Mouse (Mus musculus) cortical plate, adult 2 months (tissue): ENCODE results near the gene Kdm4a. TPM values are rescaled to one million over a fixed set of nuclear protein-coding genes. Genes with fewer than 3 reads are reported as not detected.

ENCODE experiments used
- H3K27ac ChIP-seq: fragments of 200-500 bp; 2 replicates; pipeline ENCODE4 v1.5.1; 2012; ENCODE audit warnings: low read length, control low read depth, inconsistent platforms; ENCODE audit not compliant: insufficient read depth
- H3K4me1 ChIP-seq: fragments of 200-500 bp; 2 replicates; pipeline ENCODE4 v1.6.1; 2011; ENCODE audit warnings: low read length; ENCODE audit not compliant: control insufficient read depth, insufficient read depth
- H3K4me3 ChIP-seq: fragments of 200-500 bp; 2 replicates; pipeline ENCODE4 v1.5.1; 2011; ENCODE audit warnings: mild to moderate bottlenecking, low read length, control low read depth; ENCODE audit not compliant: insufficient read depth
- CTCF ChIP-seq: fragments of 200-500 bp; IDR thresholded peaks from 2 replicates; pipeline ENCODE4 v1.5.1; 2011; ENCODE audit warnings: mild to moderate bottlenecking, control low read depth, low read length; ENCODE audit not compliant: insufficient read depth; ENCODE audit errors: extremely low read depth
- POLR2A ChIP-seq: fragments of 200-500 bp; IDR thresholded peaks from 2 replicates; pipeline ENCODE4 v1.6.1; 2011; ENCODE audit warnings: mild to moderate bottlenecking, low read length, control low read depth; ENCODE audit not compliant: insufficient read depth; ENCODE audit errors: extremely low read depth
- polyA plus RNA-seq: library from polyadenylated mRNA; depleted of rRNA; stranded (reverse); fragments of >200 nt; gene quantifications from 2 replicates; pipeline ENCODE4 v1.2.3, GENCODE M21; 2012

The Kdm4a gene
- polyA plus RNA-seq, 1 experiment, result 35.3 TPM

DNA sequence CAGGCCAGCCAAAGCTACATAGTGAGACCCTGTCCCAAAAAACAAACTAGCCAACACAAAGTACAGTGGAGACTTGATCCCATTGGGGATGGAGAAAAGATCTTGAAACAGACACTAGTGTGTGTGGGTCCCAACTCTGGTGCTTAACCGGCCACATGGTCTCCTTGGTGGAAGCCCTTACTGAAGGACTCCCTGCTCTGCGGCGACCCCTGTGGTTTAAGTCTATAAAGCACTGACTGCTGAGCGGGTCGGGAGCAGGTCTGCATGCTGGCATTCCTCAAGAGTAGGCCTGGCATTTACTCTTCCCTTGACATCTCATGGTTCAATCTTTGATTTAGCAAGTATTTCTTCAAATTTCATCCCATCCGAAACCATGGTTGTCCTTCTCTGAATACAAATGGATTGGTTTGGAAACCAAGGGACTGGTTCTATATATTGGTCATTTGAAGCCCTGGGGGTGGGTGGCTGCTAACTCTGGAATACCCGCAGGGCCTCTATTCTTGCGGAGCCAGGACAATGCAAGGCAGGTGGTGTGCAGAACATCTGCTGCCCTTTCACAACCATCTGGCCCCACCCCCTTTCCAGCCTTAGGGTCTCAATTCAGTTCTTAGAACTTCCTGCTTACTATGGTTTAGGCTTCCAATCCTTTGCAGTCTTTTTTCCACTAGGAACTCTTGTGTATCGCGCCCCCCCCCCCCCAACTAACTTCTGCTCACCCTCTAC lies 27.2 kb upstream of the Kdm4a start:
- no peak for TF ChIP-seq CTCF
- no peak for TF ChIP-seq POLR2A
- Histone ChIP-seq H3K4me3 (no peak overlapping the region), H3K4me1 (peaks cover 2% of the 10 kb centered on the region; the same call in 1 of the 2 replicates), H3K27ac (no peak overlapping the region)

DNA sequence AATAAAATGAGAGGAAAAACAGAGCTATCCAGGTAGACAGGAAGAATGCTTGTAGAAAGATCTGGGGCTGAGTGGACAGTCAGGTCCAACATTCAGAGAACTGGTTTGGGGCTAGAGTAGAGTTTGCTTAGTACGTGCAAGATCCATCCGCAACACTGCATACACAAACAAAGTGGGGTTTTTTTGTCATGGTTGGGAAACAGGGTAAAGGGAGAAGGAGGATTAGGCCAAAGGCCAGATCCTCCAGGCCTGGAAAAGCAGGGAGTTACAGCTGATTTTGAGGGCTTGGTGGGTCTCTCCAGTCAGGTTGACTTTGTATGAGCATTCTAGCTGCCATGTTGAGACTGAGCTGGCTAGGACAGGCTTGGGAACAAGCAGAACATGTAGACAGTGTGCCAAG lies 26.1 kb upstream of the Kdm4a start:
- no peak overlapping the region for H3K4me3 ChIP-seq
- H3K4me1 ChIP-seq, result peaks cover 2% of the 10 kb centered on the region; the same call in 1 of the 2 replicates
- TF ChIP-seq POLR2A (no peak), CTCF (no peak)
- H3K27ac ChIP-seq, result no peak overlapping the region

- Histone ChIP-seq H3K4me3 (no peak overlapping the region), H3K27ac (no peak overlapping the region), H3K4me1 (no peaks in the 10 kb centered on the region)
- TF ChIP-seq POLR2A (no peak), CTCF (no peak)
Measured at GRCm38 (mm10) chr4:118199093-118199492, 19.2 kb upstream of the Kdm4a start.

DNA sequence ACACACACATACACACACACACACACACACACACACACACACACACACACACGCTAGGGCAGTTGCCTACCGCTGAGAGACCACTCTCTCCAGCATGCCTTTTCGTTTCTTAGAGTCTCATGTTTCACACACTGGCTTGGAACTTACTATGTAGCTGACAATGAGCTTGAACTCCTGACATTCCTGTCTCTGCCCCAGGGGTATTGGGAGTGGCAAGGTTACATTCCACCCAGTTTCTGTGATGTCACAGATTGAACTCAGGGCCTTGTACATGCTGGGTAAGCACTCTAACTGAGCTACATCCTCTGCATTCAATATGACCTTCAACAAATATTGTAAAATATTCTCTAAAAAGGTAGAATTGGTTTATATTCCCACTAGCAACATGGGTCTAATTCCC lies 18.8 kb upstream of the Kdm4a start:
- no peak overlapping the region for H3K4me3 ChIP-seq
- H3K4me1 ChIP-seq, result no peaks in the 10 kb centered on the region
- no peak for TF ChIP-seq POLR2A
- no peak for TF ChIP-seq CTCF
- no peak overlapping the region for H3K27ac ChIP-seq

- Histone ChIP-seq H3K27ac (no peak overlapping the region), H3K4me3 (no peak overlapping the region), H3K4me1 (no peaks in the 10 kb centered on the region)
- TF ChIP-seq CTCF (no peak), POLR2A (no peak)
Measured at GRCm38 (mm10) chr4:118196185-118196584, 16.3 kb upstream of the Kdm4a start.

DNA sequence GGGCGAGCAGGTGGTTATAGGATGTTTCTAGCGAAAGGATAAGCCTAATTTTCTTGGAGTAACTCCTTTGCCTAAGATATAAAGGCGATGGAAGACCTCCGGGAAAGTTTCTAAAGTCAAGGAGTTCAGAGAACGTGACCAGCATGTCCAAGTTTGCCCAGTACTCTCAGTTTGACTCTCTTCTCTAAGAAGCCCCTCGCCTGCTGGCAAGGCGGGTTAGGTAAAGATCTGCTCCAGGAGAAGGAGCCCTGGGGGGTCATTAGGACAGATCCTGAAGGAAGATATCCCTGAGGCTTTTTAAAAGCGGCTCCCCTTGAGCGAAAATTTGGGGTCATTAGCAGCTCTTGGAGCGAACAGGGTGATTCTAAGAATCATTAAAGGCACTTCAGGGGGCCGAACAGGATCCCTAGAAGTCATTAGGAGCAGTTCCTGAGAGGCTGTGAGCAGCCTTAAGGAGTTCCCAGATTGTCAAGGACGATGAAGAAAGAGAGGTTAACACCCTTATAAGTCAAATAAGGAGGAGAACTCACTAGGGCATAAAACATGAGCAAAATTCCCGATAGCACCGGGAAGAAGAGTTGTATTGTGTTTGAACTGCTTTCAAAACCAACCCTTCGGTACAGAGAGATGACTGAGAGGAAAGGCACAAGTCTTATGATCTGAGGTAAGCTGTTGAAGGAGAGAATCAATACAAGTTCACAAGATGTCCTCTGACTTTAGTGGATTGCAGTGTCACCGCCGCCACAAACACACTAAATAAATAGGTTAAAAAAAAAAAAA lies 648 bp upstream of the Kdm4a start:
- Histone ChIP-seq H3K27ac (peak overlapping the region; percentile 3; the same call in 1 of the 2 replicates), H3K4me3 (peak overlapping the region; percentile 48), H3K4me1 (peaks cover 2% of the 10 kb centered on the region; the same call in 1 of the 2 replicates)
- TF ChIP-seq POLR2A, result no peak
- no peak for TF ChIP-seq CTCF

DNA sequence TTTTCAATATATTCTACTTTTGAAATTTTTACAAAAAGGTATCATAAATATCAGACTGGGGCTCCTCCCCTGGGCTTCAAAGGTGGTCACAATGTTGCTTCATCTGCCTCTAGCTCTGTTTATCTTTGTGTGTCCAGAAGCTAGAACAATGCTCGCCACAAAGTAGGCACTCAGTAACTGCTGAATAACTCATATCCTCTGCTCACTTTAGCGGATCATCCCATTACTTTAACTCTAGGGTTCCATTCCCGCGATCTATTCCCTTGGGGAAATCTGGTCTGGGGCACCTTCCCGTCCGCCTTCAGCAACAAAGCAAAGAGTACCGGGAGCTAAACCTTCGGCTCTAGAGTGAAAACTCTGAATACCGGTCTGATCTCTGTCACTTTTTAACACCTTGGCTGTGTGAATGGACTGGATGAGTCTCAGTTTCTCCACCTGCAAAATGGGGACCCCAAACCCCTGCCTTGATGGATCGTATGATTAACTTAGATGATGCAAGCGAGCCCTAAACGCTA lies 834 bp downstream of the Kdm4a start:
- Histone ChIP-seq H3K4me3 (peak overlapping the region; percentile 48), H3K4me1 (peaks cover 2% of the 10 kb centered on the region; the same call in 1 of the 2 replicates)
- TF ChIP-seq CTCF, result no peak
- TF ChIP-seq POLR2A, result no peak

DNA sequence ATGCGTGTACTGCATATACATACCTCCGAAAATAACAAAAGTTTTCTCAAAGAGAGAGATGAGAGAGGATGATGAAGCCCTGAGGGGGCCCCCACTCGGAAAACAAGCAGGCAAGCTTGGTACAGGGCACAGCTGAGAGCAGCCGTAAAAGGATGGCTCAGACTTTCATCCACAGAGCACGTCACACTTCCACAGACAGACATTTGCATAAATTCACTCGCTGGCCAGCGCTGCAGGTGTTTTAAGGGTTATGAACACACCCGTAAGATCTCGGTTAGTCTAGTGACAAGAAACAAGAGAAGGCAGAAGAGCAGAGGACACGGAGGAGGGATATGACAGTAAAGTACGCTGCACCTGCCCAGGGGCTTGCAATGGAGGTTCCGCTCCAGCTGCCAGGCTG lies 7.4 kb downstream of the Kdm4a start:
- no peak overlapping the region for H3K27ac ChIP-seq
- no peak overlapping the region for H3K4me3 ChIP-seq
- no peaks in the 10 kb centered on the region for H3K4me1 ChIP-seq
- no peak for TF ChIP-seq CTCF
- TF ChIP-seq POLR2A, result no peak

More for the DNA sequence above, 834 bp downstream of the Kdm4a start:
- H3K27ac ChIP-seq, result no peak overlapping the region

DNA sequence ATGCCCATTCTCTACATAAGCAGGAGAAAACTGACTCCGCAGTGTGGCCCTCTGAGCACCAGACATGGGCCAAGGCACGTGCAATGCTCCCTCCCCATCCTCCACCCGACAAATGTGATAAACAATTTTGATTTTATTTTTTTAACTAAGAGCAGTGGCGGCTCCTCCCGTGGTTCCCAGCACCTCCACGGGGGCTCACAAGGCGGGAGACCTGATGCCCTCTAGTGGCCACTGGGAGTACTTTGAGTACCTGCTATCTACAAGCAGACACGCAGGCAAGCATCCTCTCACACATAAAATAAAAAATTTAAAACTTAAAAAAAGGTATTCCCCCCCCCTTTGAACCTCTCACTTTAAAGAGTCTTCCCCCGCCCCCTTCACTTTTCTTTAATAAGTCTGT lies 8.8 kb downstream of the Kdm4a start:
- no peak overlapping the region for H3K4me3 ChIP-seq
- H3K4me1 ChIP-seq, result no peaks in the 10 kb centered on the region
- no peak overlapping the region for H3K27ac ChIP-seq
- TF ChIP-seq CTCF, result no peak

DNA sequence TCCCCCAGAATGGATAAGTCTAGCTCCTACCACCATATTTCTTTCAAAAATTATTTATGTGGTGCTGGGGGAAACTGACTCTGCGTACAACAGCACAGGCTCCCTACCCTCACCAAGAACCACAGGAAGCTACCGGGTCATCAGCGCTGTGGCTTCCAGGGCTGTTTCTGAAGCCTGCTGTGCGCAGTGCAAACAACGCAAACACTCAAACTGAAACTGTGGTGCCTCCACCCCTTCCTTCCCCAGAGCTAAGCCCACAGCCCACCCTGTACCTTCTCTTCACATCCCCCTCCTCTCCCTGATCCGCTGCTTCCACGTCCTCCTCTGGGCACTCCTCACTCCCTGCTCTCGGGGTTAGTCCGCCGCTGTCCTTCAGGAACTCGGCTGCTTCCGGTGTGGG lies 17.7 kb downstream of the Kdm4a start:
- H3K27ac ChIP-seq, result no peak overlapping the region
- H3K4me3 ChIP-seq, result no peak overlapping the region
- TF ChIP-seq POLR2A, result no peak
- no peak for TF ChIP-seq CTCF
- H3K4me1 ChIP-seq, result no peaks in the 10 kb centered on the region
